Mouse (Mus musculus) CD8-positive naive resting alpha-beta T cell, adult 2 months (primary cell): Measurements from ENCODE around the gene Ddx59.
A peak's percentile ranks its signal among the peaks of the same experiment; 100 is the strongest.

ENCODE experiments used
- DNase-seq, 2 experiments: peaks; one replicate each; pipeline ENCODE4 v3.0.0; 2022; ENCODE audit warnings: low read depth in 2 of 2, low spot score in 2 of 2

The Ddx59 gene

GRCm38 (mm10) chr1:136414798-136415755 lies at the start of gene Ddx59:
TSS of gene Ddx59 (plus strand) at chr1:136415271.
- peak; percentile 93 to 97 for DNase-seq

- DNase-seq = no peak
Observed at GRCm38 (mm10) chr1:136365986-136366385, 49.1 kb upstream of the Ddx59 start.

DNA sequence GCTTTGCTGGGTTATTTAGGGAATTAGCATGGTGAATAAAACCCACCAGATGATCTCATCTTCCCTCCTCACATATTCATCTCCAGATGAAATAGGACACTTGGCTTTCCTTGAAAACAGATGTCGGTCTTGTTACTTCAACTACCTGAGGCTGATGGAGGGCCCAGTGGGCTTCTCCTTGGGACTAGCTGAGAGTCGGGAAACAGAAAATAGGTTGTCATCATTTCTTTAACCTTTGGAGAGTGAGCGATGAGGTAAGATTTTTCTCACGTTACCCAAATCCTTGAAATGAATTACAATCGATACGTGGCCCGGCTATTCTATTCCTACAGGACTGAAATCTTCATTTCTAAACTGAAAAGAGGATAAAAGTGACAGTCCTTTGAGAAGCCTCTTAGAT lies 35.8 kb upstream of the Ddx59 start:
- DNase-seq = no peak

DNA sequence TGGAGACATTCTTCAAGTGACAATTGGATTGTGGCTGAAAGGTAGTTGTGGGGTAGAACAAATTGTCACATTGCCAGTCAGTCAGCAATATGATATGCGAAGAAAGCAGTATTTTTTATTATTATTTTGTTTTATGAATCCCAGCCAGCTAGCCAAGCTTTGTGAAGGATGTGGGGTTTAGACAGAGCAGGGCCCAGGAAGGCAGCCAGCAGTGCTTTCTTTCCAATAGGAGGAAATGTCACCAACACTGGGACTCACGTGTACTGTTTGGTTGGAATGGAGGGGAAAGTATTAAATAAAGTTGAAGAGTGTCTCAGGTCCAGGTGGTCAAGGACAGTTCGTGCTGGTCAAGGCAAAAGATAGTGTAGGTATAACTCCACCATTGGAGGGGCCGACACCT lies 34.9 kb upstream of the Ddx59 start:
- DNase-seq = no peak

DNA sequence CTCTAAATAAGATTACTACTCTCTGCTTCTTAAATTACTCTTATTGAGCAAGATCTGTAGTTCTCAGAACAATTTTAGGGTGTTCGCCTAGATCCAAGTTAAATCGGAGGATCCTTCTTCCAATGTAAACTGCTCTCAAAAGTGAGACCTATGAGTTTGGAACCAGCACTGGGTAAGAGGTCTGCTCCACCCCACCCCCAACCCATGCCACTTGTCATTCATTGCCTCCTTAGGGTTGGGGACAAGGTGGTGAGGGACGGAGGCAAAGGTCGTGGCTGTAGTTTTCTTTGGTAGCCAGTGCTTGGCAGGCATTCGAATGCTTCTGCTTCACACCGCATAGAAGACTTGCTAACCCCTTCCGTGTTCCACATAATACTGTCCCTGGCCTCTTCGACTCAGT lies 34.5 kb upstream of the Ddx59 start:
- no peak for DNase-seq

DNA sequence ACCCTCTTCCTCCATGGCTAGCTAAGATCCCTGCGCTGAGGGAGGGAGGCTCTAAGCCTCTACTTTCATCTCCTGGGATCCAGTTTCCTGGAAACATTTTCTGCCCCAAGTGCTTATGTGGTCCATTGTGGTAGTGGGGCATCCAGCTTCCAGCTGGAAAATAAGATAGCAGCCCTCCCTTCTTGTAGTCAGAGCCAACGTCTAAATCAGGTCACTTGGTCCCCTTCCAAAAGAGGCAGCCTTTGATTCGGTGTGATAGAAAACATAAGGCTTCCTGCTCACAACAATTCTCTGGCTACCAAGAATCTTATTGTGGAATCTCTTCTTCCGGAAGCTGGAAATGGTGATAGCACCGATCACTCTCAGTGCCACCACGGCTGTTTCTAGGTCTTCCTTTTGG lies 33.9 kb upstream of the Ddx59 start:
- DNase-seq = no peak

- no peak for DNase-seq
Observed at GRCm38 (mm10) chr1:136381583-136381982, 33.5 kb upstream of the Ddx59 start.

GRCm38 (mm10) chr1:136386914-136387313 lies 28.2 kb upstream of the Ddx59 start:
- DNase-seq = no peak

DNA sequence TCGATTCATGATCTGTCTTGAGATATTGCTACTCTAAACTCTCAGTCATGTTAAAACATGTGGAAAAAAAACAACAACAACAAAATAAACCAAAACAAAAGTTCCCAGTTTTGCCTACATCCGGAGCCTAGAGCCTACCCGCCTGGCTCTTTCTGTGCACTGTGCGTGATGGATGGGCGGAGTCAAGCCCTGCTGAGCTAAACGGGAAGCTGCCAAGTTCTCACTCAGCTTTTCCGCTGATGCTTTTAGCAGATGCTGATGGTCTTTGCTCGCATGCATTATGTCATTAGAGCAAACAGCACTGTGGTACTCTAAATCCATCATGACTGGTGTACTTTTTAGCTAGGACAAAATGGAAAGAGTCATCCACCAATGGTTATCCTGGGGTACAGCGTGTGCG lies 20.6 kb upstream of the Ddx59 start:
- no peak for DNase-seq

- no peak for DNase-seq
Observed at GRCm38 (mm10) chr1:136395073-136395472, 20.0 kb upstream of the Ddx59 start.

- no peak for DNase-seq
Observed at GRCm38 (mm10) chr1:136401281-136401680, 13.8 kb upstream of the Ddx59 start.

GRCm38 (mm10) chr1:136409631-136410030 lies 5.4 kb upstream of the Ddx59 start:
- DNase-seq = no peak

DNA sequence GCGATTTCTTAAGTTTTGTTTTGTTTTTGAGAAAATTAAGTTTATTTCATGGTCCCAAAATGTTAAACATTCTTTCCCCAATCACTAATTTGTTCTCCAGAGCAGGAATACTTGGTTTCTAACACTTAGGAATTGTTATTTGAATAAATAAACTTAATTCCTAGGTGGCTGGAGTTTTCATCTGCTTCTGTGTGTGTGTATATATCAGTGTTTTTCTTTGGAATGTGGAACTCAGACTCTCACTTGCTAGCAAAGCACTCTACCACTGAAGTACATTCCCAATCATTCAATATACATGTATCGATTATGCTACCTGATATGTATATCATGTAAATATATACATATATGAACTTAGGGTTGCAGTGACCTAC lies 670 bp downstream of the Ddx59 start:
- no peak for DNase-seq

DNA sequence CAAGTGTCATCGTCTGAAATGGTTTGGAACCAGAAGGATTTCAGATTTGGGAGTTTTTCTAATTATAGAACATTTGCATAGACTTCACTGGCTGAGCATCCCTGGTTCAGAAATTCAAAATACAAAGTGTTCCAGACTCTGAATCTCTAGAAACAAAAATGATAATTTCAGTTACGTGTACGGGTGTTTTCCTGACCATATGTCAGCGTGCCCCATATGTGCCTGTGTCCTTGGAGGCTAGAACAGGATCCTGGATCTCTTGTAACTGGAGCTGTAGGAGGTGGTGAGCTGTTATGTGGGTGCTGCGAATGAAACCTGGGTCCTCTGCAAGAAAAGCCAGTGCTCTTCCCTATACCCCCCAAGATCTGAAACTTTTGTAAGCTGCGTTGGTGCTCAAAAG lies 3.3 kb downstream of the Ddx59 start:
- DNase-seq = no peak

DNA sequence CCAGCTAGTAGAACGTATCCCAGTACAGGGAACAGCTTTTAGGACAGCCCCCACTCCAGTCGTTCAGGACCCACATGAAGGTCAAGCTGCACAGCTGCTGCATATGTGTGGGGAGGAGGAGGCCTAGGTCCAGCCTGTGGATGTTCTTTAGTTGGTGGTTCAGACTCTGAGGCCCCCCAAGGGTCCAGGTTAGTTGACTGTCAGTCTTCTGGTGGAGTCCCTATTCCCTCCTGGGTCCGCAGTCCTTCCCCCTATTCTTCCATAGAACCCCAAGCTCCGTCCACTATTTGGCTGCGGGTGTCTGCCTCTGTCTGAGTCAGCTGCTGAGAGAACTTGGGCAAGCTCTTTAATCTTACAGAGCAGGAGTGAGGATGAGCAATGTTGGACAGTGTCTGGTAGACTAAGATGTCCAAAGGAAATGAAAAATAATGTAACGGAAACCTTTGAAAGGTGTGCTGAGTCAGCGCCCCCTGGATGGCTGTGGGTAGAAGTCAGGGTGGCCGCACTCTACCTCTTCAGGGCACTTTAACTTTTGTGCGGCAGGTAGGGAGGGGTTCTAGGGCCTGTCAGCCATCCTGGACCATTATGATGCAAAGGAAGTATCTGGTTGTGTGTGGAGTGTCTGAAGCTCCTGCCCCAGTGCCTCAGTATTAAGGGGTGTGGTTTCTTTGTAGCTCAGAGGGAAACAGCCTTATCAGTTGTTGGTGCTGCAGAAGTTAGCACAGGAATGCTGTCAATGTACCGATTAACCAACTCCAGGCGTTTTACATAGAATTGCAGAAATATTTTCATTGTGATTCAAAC lies 12.3 kb downstream of the Ddx59 start:
- peak in 1 of 2 experiments; percentile 8 for DNase-seq

GRCm38 (mm10) chr1:136428981-136429380 lies 13.9 kb downstream of the Ddx59 start:
- DNase-seq = no peak

DNA sequence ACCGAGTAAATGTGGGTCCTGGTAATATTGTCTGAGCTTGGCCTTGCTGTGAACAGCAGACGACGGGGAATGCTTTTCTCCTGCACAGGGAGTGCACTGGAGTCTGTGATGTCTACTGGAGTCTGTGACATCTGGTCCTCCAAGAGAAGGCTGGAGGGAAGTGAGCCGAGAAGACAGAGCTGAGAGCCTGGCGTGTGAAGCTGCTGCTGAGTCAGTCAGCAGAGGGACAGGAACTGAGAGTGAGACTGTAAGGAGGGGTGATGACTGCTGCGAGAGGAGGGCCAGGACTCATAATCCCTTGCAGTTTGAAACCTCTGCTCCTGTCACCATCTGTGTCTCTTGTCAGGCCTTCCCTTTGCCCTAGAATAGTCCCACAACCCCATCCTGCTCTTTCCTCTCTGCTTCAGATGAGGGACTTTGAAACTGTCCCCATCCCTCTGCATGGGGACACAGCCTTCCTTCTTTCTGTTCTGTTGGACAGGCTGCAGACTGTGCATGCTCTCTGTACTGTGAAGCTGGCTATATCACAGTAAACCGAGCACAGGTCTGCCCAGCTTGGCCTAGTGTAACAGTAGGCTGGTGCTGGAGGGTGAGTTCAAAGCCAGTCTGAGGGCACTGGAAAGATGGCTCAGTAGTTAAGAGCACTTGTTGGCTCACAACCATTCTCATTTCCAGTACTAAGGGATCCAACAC lies 15.2 kb downstream of the Ddx59 start:
- DNase-seq = no peak

DNA sequence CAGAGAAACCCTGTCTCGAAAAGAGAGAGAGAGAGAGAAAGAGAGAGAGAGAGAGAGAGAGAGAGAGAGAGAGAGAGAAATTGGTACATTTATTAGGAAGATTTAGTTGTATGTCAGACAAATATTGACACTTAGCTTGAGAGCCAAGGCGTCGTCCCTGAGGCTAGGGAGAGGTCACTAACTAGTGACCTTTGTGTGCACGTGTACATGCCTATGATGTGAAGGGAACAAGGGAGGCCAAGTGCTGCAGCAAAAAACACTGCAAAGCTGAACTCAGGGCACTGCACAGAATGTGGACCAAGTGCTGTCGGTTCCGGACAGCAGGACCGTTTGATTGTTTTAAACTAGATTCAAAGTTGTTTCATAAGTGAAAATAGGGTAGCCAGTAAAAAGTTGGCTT lies 25.7 kb downstream of the Ddx59 start:
- DNase-seq = no peak

DNA sequence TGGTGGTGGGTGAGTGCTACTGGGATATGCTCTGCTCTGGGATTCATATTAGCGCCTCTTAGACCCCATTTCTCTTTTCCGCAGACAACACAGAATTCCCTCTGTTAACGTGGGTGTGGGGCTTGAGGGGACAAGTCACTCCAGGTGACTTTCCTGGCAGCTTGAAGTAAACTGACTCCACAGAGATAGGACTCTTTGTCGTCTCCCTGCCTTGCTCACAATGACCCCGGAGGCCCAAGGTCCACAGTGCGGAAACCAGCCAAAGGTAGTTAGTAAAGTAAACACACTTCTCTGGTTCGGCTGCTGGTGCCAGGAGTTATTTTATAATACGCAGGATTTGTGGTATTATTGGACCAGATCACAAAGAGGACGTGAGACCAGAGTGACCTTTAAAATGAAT lies 27.7 kb downstream of the Ddx59 start:
- DNase-seq = no peak

- no peak for DNase-seq
Observed at GRCm38 (mm10) chr1:136444555-136445255, 29.6 kb downstream of the Ddx59 start.

DNA sequence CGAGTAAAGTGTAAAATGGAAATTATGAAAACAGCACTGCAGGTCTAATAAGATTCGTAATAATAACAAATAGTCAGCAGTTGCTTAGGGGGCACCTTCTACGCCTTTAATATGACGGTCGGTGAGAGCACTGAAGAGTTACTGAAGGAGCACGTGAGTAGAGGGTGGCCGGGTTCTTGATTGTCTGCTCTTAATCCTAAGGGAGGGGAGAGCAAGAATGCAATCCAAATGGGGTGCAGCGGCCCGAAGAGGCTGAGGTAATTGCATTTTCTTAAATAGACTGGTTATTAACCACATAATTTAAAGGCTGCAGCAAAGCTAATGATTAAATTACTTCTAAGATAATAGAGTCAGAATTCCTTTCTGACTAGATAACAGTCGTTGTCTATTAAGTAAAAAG lies 31.9 kb downstream of the Ddx59 start:
- no peak for DNase-seq
